Mouse (Mus musculus) small intestine, adult 2 months (tissue): Measurements from ENCODE around the gene Ptprj. TPM values are rescaled to one million over a fixed set of nuclear protein-coding genes. Genes with fewer than 3 reads are reported as not detected.

Experiments used
- H3K27ac ChIP-seq: fragments of 200-500 bp; 2 replicates; pipeline ENCODE4 v1.5.1; 2012; ENCODE audit warnings: low read depth, low read length, control low read depth, inconsistent platforms; ENCODE audit not compliant: insufficient read depth
- H3K27me3 ChIP-seq: fragments of 200-500 bp; 2 replicates; pipeline ENCODE4 v1.6.1; 2012; ENCODE audit warnings: mild to moderate bottlenecking, moderate library complexity, low read length, inconsistent platforms; ENCODE audit not compliant: control insufficient read depth, insufficient read depth
- H3K36me3 ChIP-seq: fragments of 200-500 bp; 2 replicates; pipeline ENCODE4 v1.6.1; 2012; ENCODE audit warnings: mild to moderate bottlenecking, low read length, control low read depth, inconsistent platforms; ENCODE audit not compliant: control insufficient read depth, insufficient read depth
- H3K4me1 ChIP-seq: fragments of 200-500 bp; 2 replicates; pipeline ENCODE4 v1.6.1; 2012; ENCODE audit warnings: low read length, inconsistent platforms, mixed read lengths; ENCODE audit not compliant: control insufficient read depth, insufficient read depth, insufficient read length
- H3K4me3 ChIP-seq: fragments of 200-500 bp; 2 replicates; pipeline ENCODE4 v1.5.1; 2012; ENCODE audit warnings: low read depth, mild to moderate bottlenecking, control low read depth, inconsistent platforms, low read length, moderate library complexity
- CTCF ChIP-seq: fragments of 200-500 bp; IDR thresholded peaks from 2 replicates; pipeline ENCODE4 v1.5.1; 2012; ENCODE audit warnings: low read depth, mild to moderate bottlenecking, control low read depth, inconsistent platforms, low read length, moderate library complexity, mixed read lengths; ENCODE audit not compliant: insufficient replicate concordance, insufficient read length; ENCODE audit errors: extremely low read depth
- POLR2A ChIP-seq: fragments of 200-500 bp; IDR thresholded peaks from 2 replicates; pipeline ENCODE4 v1.6.1; 2012; ENCODE audit warnings: low read depth, mild to moderate bottlenecking, control low read depth, inconsistent platforms, low read length, moderate library complexity
- WGBS: fragments of 180-500 bp; shearing (Covaris S2); methylation state at CpG from one replicate; pipeline ENCODE4 v1.1.7; 2018; 5-methylcytosine and 5-hydroxymethylcytosine counted together
- polyA plus RNA-seq: library from polyadenylated mRNA; depleted of rRNA; stranded (reverse); fragments of >200 nt; gene quantifications from 2 replicates; pipeline ENCODE4 v1.2.3, GENCODE M21; 2012

Gene Ptprj
- polyA plus RNA-seq, 1 experiment, result 7.3 TPM

DNA sequence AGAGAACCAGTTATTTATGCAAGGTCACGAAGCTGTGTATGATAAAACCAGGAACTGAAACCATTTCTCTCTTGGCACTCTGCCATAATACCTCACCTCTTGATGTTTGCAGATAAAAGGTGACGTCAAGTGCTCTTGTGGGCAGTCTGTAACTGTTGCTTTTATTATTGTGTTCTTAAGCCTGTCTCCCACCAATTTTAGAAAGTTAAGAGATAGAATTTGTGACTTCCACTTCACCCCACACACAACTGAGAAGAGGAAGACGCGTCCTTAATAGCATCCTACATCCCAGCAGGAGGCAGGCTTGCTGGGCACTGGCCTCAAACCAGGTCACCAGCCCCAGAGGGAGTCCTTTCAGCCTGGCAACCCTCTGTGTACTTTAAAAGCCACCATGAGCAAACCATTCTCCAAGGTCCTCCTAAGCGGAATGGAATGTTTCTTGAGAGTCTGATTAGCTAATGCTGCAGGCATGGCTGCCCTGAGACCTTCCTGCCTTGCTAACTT, 3.2 kb upstream of the Ptprj start:
- 10% methylated on average over 5 of the region's 5 CpGs for WGBS
- Histone ChIP-seq H3K36me3 (no peaks in the 10 kb centered on the region), H3K27me3 (no peaks in the 10 kb centered on the region), H3K27ac (0 out of 2 replicates have a peak overlapping the region, but pooled peaks have one; percentile 55), H3K4me3 (no peak overlapping the region), H3K4me1 (peaks cover 22% of the 10 kb centered on the region)
- no peak for TF ChIP-seq CTCF
- TF ChIP-seq POLR2A, result no peak

DNA sequence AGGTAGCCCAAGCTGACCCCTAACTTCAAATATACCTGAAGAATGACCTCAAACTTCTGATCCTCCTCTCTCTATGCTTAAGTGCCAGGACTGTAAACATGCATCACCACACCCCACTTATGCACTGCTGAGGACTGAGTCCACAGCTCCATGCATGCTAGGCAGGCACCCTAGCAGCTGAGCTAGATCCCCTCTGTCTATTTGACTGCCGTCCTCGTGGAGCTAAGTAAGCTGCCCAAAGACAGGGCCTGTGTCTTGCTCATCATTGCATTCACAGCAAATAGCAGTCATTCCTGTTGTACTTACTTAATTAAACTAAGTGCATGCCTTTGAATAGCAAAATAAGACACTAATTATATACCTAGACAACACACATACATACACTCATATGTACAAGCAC, 2.4 kb upstream of the Ptprj start:
- no peaks in the 10 kb centered on the region for H3K27me3 ChIP-seq
- no peak for TF ChIP-seq POLR2A
- TF ChIP-seq CTCF, result no peak
- no peak overlapping the region for H3K4me3 ChIP-seq
- WGBS, result 57% methylated on average over 2 of the region's 2 CpGs
- H3K27ac ChIP-seq, result no peak overlapping the region; the same call in 1 of the 2 replicates
- H3K4me1 ChIP-seq, result peaks cover 22% of the 10 kb centered on the region
- no peaks in the 10 kb centered on the region for H3K36me3 ChIP-seq

- Histone ChIP-seq H3K4me3 (no peak overlapping the region), H3K4me1 (peaks cover 25% of the 10 kb centered on the region), H3K27ac (0 out of 2 replicates have a peak overlapping the region, but pooled peaks have one; percentile 25), H3K27me3 (no peaks in the 10 kb centered on the region), H3K36me3 (no peaks in the 10 kb centered on the region)
- WGBS, result 22% methylated on average over 4 of the region's 4 CpGs
- TF ChIP-seq CTCF, result no peak
- TF ChIP-seq POLR2A, result no peak
Measured at GRCm38 (mm10) chr2:90582311-90582710, 1.9 kb upstream of the Ptprj start.

DNA sequence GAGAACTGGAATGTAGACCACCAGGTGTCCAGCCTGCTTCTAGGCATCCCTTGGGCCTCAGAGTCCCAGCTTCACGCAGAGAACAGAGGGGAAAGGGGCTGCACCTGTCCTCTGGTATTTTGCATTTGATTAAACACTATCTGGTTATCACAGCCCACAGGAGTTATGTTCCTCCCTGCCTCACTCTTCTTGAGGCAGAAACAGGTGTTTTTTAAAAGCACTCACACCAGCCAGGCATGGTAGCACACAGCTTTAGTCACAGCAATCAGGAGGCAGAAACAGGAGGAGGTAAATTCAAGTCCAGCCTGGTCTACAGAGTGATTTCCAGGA, 1.3 kb upstream of the Ptprj start:
- Histone ChIP-seq H3K4me1 (peaks cover 25% of the 10 kb centered on the region), H3K27ac (no peak overlapping the region), H3K4me3 (no peak overlapping the region), H3K27me3 (no peaks in the 10 kb centered on the region), H3K36me3 (no peaks in the 10 kb centered on the region)
- TF ChIP-seq CTCF (no peak), POLR2A (no peak)
- WGBS, result 81% methylated on average over 1 of the region's 1 CpGs

DNA sequence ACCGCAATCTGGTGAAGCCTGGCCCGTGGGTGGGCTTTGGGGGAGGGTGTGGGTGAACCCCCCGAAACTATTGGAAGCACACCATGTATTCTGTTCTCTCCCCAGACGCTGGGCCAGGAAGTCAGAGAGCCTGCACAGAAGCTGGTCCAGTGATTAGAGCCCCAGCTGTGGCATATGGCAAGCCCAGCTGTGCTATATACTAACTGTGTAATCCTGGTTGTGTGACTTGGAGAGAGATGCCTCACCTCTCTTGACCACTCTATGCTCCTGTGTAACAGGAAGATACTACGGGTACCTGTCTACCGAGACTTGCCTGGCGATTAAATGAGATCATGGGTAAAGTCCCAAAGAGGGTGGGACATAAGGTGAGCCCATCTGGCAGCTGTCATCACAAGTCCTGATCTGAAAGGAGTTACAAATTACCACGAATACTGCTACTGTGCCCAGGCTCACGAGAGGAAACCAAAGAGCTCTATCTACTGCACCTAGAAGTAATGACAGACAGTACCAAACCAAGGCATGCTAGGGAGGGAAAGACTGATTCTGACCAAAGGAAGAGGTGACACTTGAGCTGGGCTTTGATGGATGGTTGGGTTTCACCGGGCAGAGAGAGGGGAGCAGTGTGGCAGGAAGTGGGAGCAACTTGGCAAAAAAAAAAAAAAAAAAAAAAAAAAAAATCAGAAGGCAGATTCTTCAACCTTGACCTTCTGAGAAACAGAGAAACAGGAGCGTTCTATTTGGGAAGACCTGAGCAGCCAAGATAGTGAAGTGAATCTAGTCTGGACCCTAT, 754 bp upstream of the Ptprj start:
- peak overlapping the region; percentile 94 for H3K4me3 ChIP-seq
- no peak for TF ChIP-seq POLR2A
- no peak for TF ChIP-seq CTCF
- WGBS, result 14% methylated on average over 11 of the region's 11 CpGs

GRCm38 (mm10) chr2:90579728-90580235, 665 bp downstream of the Ptprj start:
- Histone ChIP-seq H3K27ac (peak overlapping the region; percentile 42), H3K4me1 (peaks cover 25% of the 10 kb centered on the region), H3K36me3 (no peaks in the 10 kb centered on the region), H3K27me3 (no peaks in the 10 kb centered on the region), H3K4me3 (peak overlapping the region; percentile 94)
- under 1% methylated on average over 44 of the region's 44 CpGs for WGBS
- TF ChIP-seq CTCF (no peak), POLR2A (no peak)

More for the DNA sequence above, 754 bp upstream of the Ptprj start:
- Histone ChIP-seq H3K27ac (peak overlapping the region; percentile 42), H3K36me3 (no peaks in the 10 kb centered on the region), H3K4me1 (peaks cover 25% of the 10 kb centered on the region), H3K27me3 (no peaks in the 10 kb centered on the region)

DNA sequence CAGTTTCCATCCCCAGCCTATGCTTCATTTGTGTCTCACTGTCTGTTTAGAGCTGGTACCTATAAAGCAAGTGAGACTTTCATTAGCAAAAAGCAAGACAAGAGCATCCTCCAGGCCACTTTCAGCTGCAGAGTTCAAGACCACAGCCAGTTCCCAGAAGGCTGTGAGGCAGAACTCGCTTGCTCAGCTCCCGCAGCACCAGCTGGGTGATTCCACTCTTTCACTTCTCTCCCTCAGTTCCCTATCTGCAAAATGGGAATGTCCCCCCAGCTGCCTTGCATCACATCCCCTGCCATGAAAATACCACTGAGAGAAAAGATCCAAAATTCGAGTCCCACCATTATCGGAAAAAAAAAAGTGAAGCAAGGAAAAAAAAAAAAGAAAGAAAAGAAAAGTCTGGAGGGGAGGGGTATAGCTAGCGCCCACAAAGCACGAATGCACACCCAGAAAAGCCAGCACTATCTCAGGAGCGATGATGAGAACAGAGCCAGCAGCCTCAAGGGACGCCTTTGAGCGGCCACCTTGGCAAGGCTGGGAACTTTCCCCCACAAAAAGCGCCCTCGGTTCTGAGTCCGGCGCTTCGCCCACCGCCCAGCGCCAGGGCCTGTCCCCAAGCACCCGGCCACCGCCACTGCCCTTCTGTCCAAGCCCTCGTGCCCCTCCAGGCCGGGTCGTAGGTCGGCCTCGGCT, 1.3 kb downstream of the Ptprj start:
- Histone ChIP-seq H3K36me3 (no peaks in the 10 kb centered on the region), H3K4me3 (peak overlapping the region; percentile 94), H3K27me3 (no peaks in the 10 kb centered on the region), H3K4me1 (peaks cover 27% of the 10 kb centered on the region), H3K27ac (peak overlapping the region; percentile 42)
- no peak for TF ChIP-seq CTCF
- TF ChIP-seq POLR2A, result no peak
- 3% methylated on average over 23 of the region's 23 CpGs for WGBS
